Mouse (Mus musculus) embryonic facial prominence, embryonic 13.5 days (tissue): Measurements from ENCODE around the gene Def6. TPM values are rescaled to one million over a fixed set of nuclear protein-coding genes. Genes with fewer than 3 reads are reported as not detected.
A peak's percentile ranks its signal among the peaks of the same experiment; 100 is the strongest.
"Not testable (repeated sequence)": the region's sequence is repeated elsewhere in the genome, so short reads cannot be mapped to it uniquely, and the experiment has no call there.

Source experiments
- ATAC-seq: fragments of 200-750 bp; cut with Nextera tagmentation; 2 replicates; pipeline ENCODE4 v1.8.0; 2017; ENCODE audit warnings: low read depth; ENCODE audit not compliant: insufficient number of reproducible peaks, insufficient read depth, low FRiP score, low TSS enrichment
- H3K27ac ChIP-seq: fragments of 300-500 bp; sonication (generic); 2 replicates; pipeline ENCODE4 v1.5.1; 2015; ENCODE audit warnings: moderate library complexity, mild to moderate bottlenecking, inconsistent platforms
- H3K27me3 ChIP-seq: fragments of 300-500 bp; sonication (generic); 2 replicates; pipeline ENCODE4 v1.6.1; 2015; ENCODE audit warnings: mild to moderate bottlenecking, inconsistent platforms
- H3K36me3 ChIP-seq: fragments of 300-500 bp; sonication (generic); 2 replicates; pipeline ENCODE4 v1.6.1; 2015; ENCODE audit warnings: mild to moderate bottlenecking, inconsistent platforms
- H3K4me1 ChIP-seq: fragments of 300-500 bp; sonication (generic); 2 replicates; pipeline ENCODE4 v1.6.1; 2015; ENCODE audit warnings: inconsistent platforms
- H3K4me2 ChIP-seq: fragments of 300-500 bp; sonication (generic); 2 replicates; pipeline ENCODE4 v1.6.1; 2015; ENCODE audit warnings: moderate library complexity, mild to moderate bottlenecking, inconsistent platforms
- H3K4me3 ChIP-seq: fragments of 300-500 bp; sonication (generic); 2 replicates; pipeline ENCODE4 v1.5.1; 2015; ENCODE audit warnings: mild to moderate bottlenecking, inconsistent platforms
- H3K9ac ChIP-seq: fragments of 300-500 bp; sonication (generic); 2 replicates; pipeline ENCODE4 v1.6.1; 2015; ENCODE audit warnings: mild to moderate bottlenecking, inconsistent platforms
- H3K9me3 ChIP-seq: fragments of 300-500 bp; sonication (generic); 2 replicates; pipeline ENCODE4 v1.6.1; 2016; ENCODE audit warnings: inconsistent platforms
- WGBS: fragments of 180-500 bp; shearing (Covaris S2); methylation state at CpG from one replicate; pipeline ENCODE4 v1.1.7; 2015; ENCODE audit warnings: mixed read lengths; 5-methylcytosine and 5-hydroxymethylcytosine counted together
- polyA plus RNA-seq: library from polyadenylated mRNA; unstranded; fragments of >200 nt; fragmentation: Nextera tagmentation; extraction: Ambion mirVana; gene quantifications from 2 replicates; pipeline ENCODE4 v1.2.1, GENCODE M21; 2015

The Def6 gene
- polyA plus RNA-seq, 1 experiment from 2014 or later: 13.1 TPM

DNA sequence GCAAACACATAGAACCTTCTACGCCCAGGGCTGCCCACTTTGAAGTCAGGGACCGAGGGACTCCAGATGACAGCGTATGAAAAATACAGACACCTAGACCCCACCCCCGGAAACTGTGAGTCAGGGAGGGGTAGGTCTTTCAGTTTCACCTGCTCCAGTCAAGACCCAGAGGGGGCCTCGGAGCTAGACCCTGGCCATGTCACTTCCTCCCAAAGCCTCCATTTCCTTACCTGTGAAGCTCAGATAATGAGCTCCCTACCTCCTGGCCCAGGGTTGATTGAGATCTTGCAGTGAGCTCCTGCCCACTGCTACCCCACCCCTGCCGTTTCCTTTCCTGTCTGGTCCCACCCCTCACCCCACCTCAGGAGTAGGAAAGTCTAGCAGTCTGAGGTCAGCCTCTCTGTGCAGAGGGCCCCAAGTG, 4.4 kb downstream of the Def6 start:
- Histone ChIP-seq H3K4me2 (no peak overlapping the region), H3K4me3 (no peak overlapping the region), H3K27ac (no peak overlapping the region), H3K9me3 (no peaks in the 10 kb centered on the region), H3K9ac (no peak overlapping the region), H3K4me1 (peaks cover 27% of the 10 kb centered on the region), H3K27me3 (no peaks in the 10 kb centered on the region), H3K36me3 (no peaks in the 10 kb centered on the region)
- WGBS: 80% methylated on average over 6 of the region's 6 CpGs
- no peak for ATAC-seq

DNA sequence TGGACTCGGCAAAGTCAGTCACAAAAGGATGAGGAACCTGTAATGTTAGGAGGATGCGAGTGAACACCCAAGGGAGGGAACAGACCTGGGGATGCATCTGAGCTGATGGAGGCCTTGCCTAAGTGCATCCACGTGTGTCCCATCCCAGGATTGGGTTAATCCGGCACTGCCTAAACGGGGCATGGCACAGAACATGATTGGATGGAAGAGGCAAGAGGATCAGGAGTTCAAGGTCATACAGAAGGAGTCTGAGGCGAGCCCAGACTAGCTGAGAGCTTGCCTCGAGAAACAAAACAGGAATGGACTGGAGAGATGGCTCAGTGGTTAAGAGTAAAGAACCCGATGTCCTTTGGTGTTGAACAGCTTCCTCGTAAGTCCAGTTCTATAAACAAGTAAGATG, 4.8 kb downstream of the Def6 start:
- Histone ChIP-seq H3K9me3 (no peaks in the 10 kb centered on the region), H3K4me1 (peaks cover 24% of the 10 kb centered on the region), H3K9ac (no peak overlapping the region), H3K36me3 (no peaks in the 10 kb centered on the region), H3K27me3 (no peaks in the 10 kb centered on the region), H3K4me3 (no peak overlapping the region), H3K4me2 (no peak overlapping the region), H3K27ac (no peak overlapping the region)
- ATAC-seq: no peak
- WGBS: 60% methylated on average over 9 of the region's 9 CpGs

DNA sequence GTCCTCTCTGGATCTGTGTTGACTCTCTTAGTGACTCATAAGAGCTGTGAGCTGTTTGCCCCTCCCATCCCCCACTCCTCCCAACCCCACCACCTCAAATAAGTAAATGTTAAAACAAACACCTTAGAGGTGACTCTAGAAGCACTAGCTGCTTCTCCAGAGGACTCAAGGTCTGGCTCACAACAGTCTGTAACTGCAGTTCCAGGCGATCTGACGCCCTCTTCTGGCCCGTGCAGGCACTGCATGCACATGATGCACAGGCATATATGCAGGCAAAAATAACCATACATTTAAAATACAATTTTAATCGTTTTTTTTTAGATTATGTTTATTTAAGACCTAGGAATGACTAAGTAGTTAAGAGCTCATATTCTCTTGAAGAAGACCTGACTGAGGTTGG, 5.7 kb downstream of the Def6 start:
- H3K9ac ChIP-seq: no peak overlapping the region
- H3K9me3 ChIP-seq: no peaks in the 10 kb centered on the region
- no peak overlapping the region for H3K4me3 ChIP-seq
- no peaks in the 10 kb centered on the region for H3K36me3 ChIP-seq
- H3K27ac ChIP-seq: no peak overlapping the region
- no peak for ATAC-seq
- H3K4me2 ChIP-seq: no peak overlapping the region
- 26% methylated on average over 4 of the region's 4 CpGs for WGBS
- no peaks in the 10 kb centered on the region for H3K27me3 ChIP-seq
- peaks cover 24% of the 10 kb centered on the region for H3K4me1 ChIP-seq

DNA sequence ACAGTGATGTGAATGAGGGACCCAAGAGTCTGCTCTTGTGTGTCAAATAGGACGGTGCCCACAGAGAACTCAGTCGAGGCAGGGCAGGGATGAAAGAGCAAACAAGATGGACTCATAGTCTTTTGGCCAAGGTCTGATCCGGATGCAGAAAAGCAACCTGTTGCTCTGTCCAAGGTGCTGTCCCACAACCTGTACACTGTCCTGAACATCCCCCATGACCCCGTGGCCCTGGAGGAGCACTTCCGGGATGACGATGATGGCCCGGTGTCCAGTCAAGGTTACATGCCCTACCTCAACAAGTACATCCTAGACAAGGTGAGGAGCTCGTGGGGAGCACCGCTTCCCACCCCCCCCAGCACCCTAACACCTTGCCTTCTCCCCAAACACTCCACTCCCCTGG, 9.2 kb downstream of the Def6 start:
- H3K9me3 ChIP-seq: no peaks in the 10 kb centered on the region
- H3K4me3 ChIP-seq: no peak overlapping the region
- no peak for ATAC-seq
- WGBS: 84% methylated on average over 9 of the region's 9 CpGs
- no peak overlapping the region for H3K27ac ChIP-seq
- H3K9ac ChIP-seq: no peak overlapping the region
- no peaks in the 10 kb centered on the region for H3K27me3 ChIP-seq
- H3K4me1 ChIP-seq: peaks cover 14% of the 10 kb centered on the region
- no peak overlapping the region for H3K4me2 ChIP-seq
- no peaks in the 10 kb centered on the region for H3K36me3 ChIP-seq

DNA sequence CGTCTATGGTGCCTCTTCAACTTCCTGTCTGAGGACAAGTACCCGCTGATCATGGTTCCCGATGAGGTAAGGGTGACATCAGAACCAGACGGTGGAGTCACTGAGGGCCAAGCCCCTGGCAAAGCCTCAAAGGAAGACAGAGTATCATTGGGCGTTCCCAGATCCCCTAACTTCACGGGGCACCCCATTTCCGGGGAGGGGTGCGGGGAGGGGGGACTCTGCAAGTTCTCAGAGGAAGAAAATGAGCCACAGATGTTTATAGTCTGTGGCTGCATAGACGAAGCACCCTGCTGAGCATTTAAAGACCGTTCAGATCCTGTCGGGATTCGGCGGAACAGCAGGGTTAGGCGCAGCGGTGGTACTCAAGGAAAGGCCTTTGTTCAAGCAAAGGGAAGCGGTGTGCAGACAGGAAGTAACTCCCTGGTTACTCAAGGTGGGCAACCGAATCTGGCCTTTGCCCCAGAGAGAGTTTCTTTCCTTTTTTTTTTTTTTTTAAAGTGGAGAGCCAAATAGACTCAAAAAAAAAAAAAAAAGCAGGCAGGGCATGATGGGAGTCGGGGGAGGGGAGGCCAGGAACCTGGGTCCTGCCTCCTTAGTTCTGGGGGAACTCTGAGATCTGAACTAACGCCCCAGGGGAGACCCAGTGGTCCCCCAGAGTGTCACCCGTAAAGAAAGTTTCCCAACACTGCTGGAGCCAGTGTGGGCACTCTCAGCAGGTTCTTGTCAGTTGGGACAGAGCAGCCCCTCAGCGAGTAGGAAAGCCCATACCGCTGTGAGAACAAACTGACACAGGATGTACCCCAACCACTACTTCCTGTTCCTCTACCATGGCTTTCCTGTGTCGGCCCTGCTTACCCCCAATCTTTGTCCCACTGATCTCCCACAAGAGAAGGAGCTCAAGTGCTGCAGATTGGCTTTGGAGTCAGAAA, 10.4 kb downstream of the Def6 start:
- H3K4me2 ChIP-seq: peak overlapping the region; percentile 49
- peak overlapping the region; percentile 16 for H3K4me3 ChIP-seq
- H3K9me3 ChIP-seq: no peaks in the 10 kb centered on the region
- peaks cover 17% of the 10 kb centered on the region for H3K4me1 ChIP-seq
- WGBS: 15% methylated on average over 23 of the region's 23 CpGs
- H3K36me3 ChIP-seq: no peaks in the 10 kb centered on the region
- peak overlapping the region; percentile 57 for H3K9ac ChIP-seq
- H3K27ac ChIP-seq: peak overlapping the region; percentile 80
- H3K27me3 ChIP-seq: no peaks in the 10 kb centered on the region
- ATAC-seq: no peak

DNA sequence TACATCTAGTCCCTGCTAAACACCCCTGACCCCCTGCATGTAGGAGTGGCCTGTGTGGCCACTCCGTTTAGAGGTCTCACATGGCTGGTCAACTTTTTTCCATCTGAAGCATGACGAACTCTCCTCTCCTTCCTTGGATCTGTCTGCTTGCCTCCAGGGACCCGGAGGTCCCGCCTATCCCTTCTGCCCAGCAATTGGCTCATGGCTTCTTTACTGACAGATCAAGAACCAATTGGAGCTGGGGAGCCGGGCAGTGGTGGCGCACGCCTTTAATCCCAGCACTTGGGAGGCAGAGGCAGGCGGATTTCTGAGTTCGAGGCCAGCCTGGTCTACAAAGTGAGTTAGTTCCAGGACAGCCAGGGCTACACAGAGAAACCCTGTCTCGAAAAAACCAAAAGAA, 14.9 kb downstream of the Def6 start:
- not testable (repeated sequence) for H3K36me3 ChIP-seq, ATAC-seq, H3K27me3 ChIP-seq, H3K9ac ChIP-seq, H3K4me2 ChIP-seq, H3K27ac ChIP-seq, H3K4me3 ChIP-seq, H3K9me3 ChIP-seq
- H3K4me1 ChIP-seq: peaks cover 43% of the 10 kb centered on the region
- WGBS: 94% methylated on average over 10 of the region's 10 CpGs

DNA sequence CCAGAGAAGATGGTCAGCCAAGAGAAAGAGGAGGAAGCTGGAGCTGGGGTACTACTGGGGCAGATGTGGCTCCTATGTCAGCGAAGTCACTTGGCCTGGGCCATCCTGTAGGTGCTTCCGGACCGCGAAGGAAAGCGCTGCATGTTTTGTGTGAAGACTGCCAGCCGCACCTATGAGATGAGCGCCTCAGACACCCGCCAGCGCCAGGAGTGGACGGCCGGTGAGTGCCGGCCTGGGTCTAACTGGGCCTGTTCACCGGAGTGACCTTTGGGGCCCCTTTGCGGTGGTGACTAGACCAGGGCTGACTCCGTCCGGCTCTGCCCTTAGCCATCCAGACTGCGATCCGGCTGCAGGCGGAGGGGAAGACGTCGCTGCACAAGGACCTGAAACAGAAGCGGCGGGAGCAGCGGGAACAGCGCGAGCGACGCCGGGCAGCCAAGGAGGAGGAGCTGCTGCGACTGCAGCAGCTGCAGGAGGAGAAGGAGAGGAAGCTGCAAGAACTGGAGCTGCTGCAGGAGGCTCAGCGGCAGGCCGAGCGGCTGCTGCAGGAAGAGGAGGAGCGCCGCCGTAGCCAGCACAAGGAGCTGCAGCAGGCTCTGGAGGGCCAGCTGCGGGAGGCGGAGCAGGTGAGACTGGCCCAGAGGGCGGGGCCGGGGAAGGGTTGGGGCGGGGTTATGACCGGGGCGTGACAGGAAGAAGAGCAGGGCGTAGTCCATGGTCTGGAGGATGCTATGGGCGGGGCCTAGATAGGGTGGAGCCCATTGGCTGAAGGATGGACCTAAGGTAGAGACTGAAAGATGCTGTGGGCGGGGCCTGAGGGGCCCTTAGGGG, 16.2 kb downstream of the Def6 start:
- Histone ChIP-seq H3K27me3 (no peaks in the 10 kb centered on the region), H3K9me3 (no peaks in the 10 kb centered on the region), H3K27ac (peak overlapping the region; percentile 86), H3K4me2 (peak overlapping the region; percentile 97), H3K4me3 (peak overlapping the region; percentile 57), H3K4me1 (peaks cover 32% of the 10 kb centered on the region), H3K36me3 (peaks cover 12% of the 10 kb centered on the region), H3K9ac (peak overlapping the region; percentile 83)
- peak; percentile 77 for ATAC-seq
- WGBS: 2% methylated on average over 46 of the region's 46 CpGs

DNA sequence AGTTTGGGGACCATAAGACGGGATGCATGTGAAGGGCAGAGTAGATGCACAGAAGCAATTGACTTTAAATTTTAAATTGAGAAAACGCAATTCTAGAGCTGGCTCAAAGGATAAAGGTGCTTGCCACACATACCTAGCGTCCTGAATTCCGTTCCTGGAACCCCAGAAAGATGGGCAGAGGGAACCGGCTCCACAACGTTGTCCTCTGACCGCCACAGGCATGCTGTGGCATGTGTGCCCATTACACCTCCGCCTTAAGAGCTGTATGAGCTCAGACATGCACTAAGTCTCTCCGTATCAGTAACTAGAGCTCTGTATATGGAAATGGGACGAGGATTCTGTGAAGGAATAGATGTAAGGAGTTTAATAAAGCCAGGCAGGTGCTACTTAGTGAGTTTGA, 17.0 kb downstream of the Def6 start:
- no peaks in the 10 kb centered on the region for H3K27me3 ChIP-seq
- no peak overlapping the region for H3K9ac ChIP-seq
- WGBS: 82% methylated on average over 10 of the region's 10 CpGs
- H3K4me3 ChIP-seq: no peak overlapping the region
- H3K4me1 ChIP-seq: peaks cover 32% of the 10 kb centered on the region
- peak overlapping the region; percentile 97; the same call in 1 of the 2 replicates for H3K4me2 ChIP-seq
- ATAC-seq: no peak
- no peaks in the 10 kb centered on the region for H3K9me3 ChIP-seq
- peak overlapping the region; percentile 86; the same call in 1 of the 2 replicates for H3K27ac ChIP-seq
- peaks cover 14% of the 10 kb centered on the region for H3K36me3 ChIP-seq

DNA sequence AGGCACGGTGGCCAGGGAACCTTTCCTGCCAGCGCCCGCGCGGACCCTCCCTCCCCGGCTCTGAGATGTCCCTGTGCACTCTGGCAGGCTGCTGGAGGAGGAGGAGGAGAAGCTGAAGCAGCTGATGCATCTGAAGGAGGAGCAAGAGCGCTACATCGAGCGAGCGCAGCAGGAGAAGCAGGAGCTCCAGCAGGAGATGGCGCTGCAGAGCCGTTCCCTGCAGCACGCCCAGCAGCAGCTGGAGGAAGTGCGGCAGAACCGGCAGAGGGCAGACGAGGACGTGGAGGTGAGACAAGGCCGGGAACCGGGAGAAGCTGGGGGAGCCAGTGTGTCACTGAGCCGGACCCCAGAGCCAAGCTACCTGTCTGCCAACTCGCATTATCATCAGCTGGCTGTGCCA, 18.4 kb downstream of the Def6 start:
- H3K9me3 ChIP-seq: no peaks in the 10 kb centered on the region
- H3K4me1 ChIP-seq: peaks cover 32% of the 10 kb centered on the region
- 0 out of 2 replicates have a peak, but pooled peaks have one; percentile 11 for ATAC-seq
- no peaks in the 10 kb centered on the region for H3K27me3 ChIP-seq
- H3K4me2 ChIP-seq: peak overlapping the region; percentile 58
- H3K4me3 ChIP-seq: peak overlapping the region; percentile 33
- peaks cover 14% of the 10 kb centered on the region for H3K36me3 ChIP-seq
- peak overlapping the region; percentile 58; the same call in 1 of the 2 replicates for H3K9ac ChIP-seq
- H3K27ac ChIP-seq: peak overlapping the region; percentile 24
- 0% methylated on average over 18 of the region's 21 CpGs for WGBS

DNA sequence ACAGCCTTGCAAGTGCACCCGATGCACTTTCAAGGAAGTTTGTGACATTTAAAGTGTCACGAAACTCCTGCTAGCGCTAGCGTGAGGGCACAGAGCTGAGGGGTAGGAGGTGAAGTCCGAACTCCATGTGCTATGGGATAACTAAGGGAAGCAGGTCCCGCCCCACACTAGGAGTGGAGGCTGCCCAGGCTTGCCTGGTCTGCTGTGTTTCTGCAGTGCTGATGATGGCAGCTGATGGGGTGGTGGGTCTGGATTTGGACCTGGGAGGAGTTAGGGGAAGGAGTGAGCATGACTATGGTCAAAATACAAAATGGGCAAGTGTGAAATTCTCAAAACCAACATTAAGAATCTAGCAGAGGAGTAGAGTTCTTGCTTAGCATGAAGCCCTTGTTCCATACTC, 22.9 kb downstream of the Def6 start:
- H3K36me3 ChIP-seq: peaks cover 14% of the 10 kb centered on the region
- peaks cover 31% of the 10 kb centered on the region for H3K4me1 ChIP-seq
- no peaks in the 10 kb centered on the region for H3K9me3 ChIP-seq
- 82% methylated on average over 6 of the region's 6 CpGs for WGBS
- no peak overlapping the region for H3K4me2 ChIP-seq
- no peak overlapping the region for H3K9ac ChIP-seq
- no peak overlapping the region for H3K27ac ChIP-seq
- no peak overlapping the region for H3K4me3 ChIP-seq
- H3K27me3 ChIP-seq: no peaks in the 10 kb centered on the region
- ATAC-seq: no peak

DNA sequence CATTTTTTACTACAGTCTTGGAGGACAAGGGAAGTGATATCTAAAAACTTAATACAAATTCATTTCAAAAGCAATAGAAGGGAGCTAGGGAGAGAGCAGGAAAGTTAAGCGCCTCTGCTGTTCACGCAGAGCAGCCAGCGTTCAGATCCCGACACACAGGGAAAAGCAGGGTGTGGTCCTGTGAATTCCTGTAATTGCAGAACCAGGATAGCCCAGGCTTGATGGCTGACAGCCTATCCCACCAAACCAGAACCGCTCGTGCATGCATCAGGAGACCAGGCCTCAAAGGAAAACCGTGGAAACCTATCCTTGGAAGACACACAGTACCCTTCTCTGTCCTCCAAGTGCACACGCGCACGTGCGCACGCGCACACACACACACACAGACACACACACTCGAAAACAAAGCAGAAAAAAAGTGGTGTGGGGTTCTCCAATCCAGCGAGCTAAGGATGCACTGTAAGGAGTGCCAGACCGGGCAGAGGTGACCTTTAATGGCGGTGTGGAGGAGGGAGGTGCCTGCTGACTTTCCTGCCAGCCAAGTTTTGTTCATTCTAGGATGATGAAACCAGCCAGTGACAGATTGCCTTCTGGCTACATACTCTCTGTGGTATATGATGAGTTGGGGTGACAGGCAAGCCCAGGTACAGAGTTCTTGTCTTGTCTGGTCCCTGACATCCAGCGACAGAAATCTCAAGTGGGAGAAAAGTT, 23.6 kb downstream of the Def6 start:
- peaks cover 14% of the 10 kb centered on the region for H3K36me3 ChIP-seq
- no peak for ATAC-seq
- H3K4me2 ChIP-seq: no peak overlapping the region
- 0 out of 2 replicates have a peak overlapping the region, but pooled peaks have one; percentile 11 for H3K9ac ChIP-seq
- H3K27ac ChIP-seq: no peak overlapping the region
- no peak overlapping the region for H3K4me3 ChIP-seq
- no peaks in the 10 kb centered on the region for H3K27me3 ChIP-seq
- no peaks in the 10 kb centered on the region for H3K9me3 ChIP-seq
- H3K4me1 ChIP-seq: peaks cover 31% of the 10 kb centered on the region
- 78% methylated on average over 18 of the region's 18 CpGs for WGBS
